Mouse (Mus musculus) myocyte (in vitro differentiated cells): ENCODE results near the gene Ccdc3.

Experiments used
- MAX ChIP-seq: IDR thresholded peaks from one replicate; pipeline ENCODE4 v1.6.1; 2011; ENCODE audit warnings: low read depth, mild to moderate bottlenecking, control low read depth
- POLR2A ChIP-seq: IDR thresholded peaks from one replicate; pipeline ENCODE4 v1.6.1; 2011; ENCODE audit warnings: low read depth, mild to moderate bottlenecking, control low read depth, moderate library complexity; ENCODE audit not compliant: insufficient read length

- TF ChIP-seq POLR2A, result no peak
- no peak for TF ChIP-seq MAX
Observed at GRCm38 (mm10) chr2:5144446-5144845, 6.9 kb downstream of the Ccdc3 start.
